Mouse (Mus musculus) spleen, adult 2 months (tissue): ENCODE data around the gene Cct3.
"Not testable (repeated sequence)": the region's sequence is repeated elsewhere in the genome, so short reads cannot be mapped to it uniquely, and the experiment has no call there.

ENCODE experiments used
- CTCF ChIP-seq: fragments of 200-500 bp; IDR thresholded peaks from 2 replicates; pipeline ENCODE4 v1.5.1; 2011; ENCODE audit warnings: mild to moderate bottlenecking, inconsistent platforms; ENCODE audit not compliant: insufficient read depth, insufficient read length, insufficient replicate concordance; ENCODE audit errors: extremely low read depth
- POLR2A ChIP-seq: fragments of 200-500 bp; IDR thresholded peaks from 2 replicates; pipeline ENCODE4 v1.6.1; 2011; ENCODE audit warnings: low read depth, low read length, inconsistent platforms

- not testable (repeated sequence) for TF ChIP-seq CTCF, POLR2A
These were observed 70.6 kb downstream of the Cct3 start for GRCm38 (mm10) chr3:88367517-88367916.
